Mouse (Mus musculus): ENCODE results near the gene Tmem175. TPM values are rescaled to one million over a fixed set of nuclear protein-coding genes. Genes with fewer than 3 reads are reported as not detected.
"Not testable (repeated sequence)": the region's sequence is repeated elsewhere in the genome, so short reads cannot be mapped to it uniquely, and the experiment has no call there.

Gene Tmem175
- polyA plus RNA-seq (2015; fragmentation: Nextera tagmentation; extraction: Ambion mirVana) = 26.9 and 28.3 TPM in 2 replicates

DNA sequence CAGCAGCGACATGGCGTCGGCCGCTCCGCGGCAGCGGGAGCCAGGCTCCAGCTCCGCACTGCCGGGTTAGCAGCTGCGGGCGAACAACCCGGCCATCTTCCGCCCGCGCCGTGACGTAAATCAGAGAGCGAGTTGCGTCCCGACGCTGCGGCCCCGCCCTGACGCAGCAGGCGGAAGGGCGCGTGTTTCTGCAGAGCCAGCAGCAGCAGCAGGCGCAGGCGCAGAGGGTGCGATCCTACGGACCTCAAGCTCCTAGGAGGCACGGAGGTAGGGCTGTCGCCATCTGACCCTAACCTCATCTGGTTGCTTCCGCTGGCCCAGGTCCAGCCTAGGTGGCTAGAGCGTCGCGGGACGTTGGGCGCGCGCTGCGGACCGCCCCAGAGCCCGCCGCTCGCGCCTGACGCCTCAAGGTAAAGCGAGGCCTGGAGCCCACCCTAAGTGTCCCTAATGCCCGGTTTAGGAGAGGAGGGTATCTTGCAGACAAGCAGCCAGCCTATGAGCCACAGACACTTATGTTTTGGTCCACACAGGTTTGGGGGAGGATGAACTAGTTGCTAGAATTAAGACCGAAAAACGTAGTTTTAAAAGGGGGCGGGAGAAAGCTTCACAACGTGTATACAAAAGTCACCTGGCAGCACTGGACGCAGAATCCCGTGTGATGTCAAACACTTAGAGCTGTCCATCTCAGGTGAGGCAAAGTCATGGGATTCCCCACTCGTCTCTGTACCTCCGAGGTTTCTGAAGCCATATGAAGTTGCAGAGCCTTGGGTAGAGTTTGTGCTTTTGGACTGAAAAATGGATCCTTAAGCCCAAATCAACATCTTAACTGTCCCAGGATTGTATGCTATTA lies at the start of gene Tmem175, which contains the start of gene Gak:
Tmem175 (plus strand) TSS at position 137 of the 850 bp plus-strand sequence.
Gak (minus strand) TSS at position 122 of the 850 bp plus-strand sequence.
- WGBS = under 1% methylated on average over 58 of the region's 58 CpGs

DNA sequence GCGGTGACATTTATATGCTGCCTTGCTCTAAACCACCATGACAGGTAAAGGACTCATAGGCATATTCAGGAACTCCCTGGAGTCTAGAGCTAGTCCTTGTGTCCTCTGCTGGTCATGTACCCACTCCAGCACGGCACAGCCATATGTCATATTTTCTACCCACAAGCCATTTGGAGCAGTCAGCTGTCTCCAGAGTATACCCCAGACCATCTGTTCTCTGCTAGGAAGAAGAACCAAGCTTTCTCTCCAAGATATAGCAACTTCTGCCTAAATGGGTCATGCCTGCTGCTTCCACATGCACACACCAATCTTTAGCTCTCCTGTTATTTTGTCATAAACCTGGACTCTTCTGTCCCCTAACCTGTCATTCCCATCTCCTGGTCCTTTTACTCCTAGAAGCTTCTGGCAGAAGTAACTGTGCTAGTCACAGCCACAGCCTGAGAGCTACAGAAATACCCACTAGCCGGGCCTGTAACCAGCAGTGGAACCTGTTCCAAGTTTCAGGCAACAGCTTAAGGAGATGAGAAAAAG lies 48.1 kb upstream of the Tmem175 start:
- Histone ChIP-seq H3K36me3 (peaks cover 88% of the 10 kb centered on the region), H3K9me3 (no peaks in the 10 kb centered on the region), H3K9ac (no peak overlapping the region), H3K4me1 (no peaks in the 10 kb centered on the region), H3K27me3 (no peaks in the 10 kb centered on the region), H3K27ac (no peak overlapping the region), H3K4me2 (replicated peaks) (no peak overlapping the region), H3K4me3 (no peak overlapping the region)
- no peak for ATAC-seq (ENCODE audit: low FRiP score, low read depth)
- 95% methylated on average over 3 of the region's 3 CpGs for WGBS

More for the DNA sequence above, at the start of gene Tmem175, which contains the start of gene Gak:
- Histone ChIP-seq H3K4me2 (replicated peaks) (peak within 1 kb of the TSS; percentile 96), H3K4me3 (peak within 1 kb of the TSS; percentile 91), H3K4me1 (peaks cover 28% of the 10 kb centered on the region), H3K9ac (peak within 1 kb of the TSS; percentile 96), H3K9me3 (no peaks in the 10 kb centered on the region), H3K36me3 (no peaks in the 10 kb centered on the region), H3K27me3 (no peaks in the 10 kb centered on the region), H3K27ac (peak within 1 kb of the TSS; percentile 84)
- ATAC-seq (ENCODE audit: low FRiP score, low read depth) = peak; percentile 97

DNA sequence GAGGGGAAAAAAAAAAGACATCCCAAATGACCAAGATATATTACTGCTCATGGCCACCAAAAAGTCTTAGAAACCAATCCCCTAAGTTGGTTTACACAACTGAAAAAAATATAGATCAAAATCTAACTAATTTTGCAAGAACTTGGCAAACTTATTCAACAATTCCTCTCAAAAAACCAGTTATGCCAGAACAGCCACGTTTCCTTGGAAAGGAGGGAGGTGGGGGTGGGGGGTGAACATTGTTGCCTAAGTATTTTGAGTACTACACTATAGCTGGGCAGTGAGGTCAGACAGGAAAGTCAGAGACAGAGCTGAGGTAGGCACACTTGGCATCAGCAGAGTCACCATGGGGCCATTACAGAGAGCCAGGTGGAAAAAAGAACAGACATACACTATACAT lies 29.6 kb upstream of the Tmem175 start:
- Histone ChIP-seq H3K4me3 (no peak overlapping the region), H3K27me3 (no peaks in the 10 kb centered on the region), H3K4me2 (replicated peaks) (no peak overlapping the region), H3K9me3 (no peaks in the 10 kb centered on the region), H3K27ac (no peak overlapping the region), H3K9ac (no peak overlapping the region), H3K36me3 (peaks cover 96% of the 10 kb centered on the region), H3K4me1 (no peaks in the 10 kb centered on the region)
- ATAC-seq (ENCODE audit: low FRiP score, low read depth) = no peak
- 83% methylated on average over 1 of the region's 1 CpGs for WGBS

DNA sequence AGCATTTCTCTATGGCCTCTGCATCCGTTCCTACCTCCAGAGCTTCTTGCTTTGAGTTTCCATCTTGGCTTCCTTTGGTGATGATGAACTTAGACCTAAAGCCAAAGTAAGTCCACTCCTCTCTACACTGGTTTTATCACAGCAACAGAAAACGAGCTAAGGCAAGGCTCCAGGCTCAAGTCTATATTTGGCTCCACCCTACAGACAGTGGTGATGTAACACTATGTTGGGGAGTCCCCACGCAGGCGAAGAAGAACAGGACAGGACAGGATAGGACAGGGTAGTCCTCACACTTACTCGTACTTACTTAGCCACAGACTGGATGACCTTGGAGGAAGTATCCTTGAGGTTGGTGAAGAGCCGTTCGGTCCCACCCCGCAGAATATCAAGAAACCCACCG lies 27.0 kb upstream of the Tmem175 start:
- H3K27ac ChIP-seq = no peak overlapping the region
- 93% methylated on average over 9 of the region's 9 CpGs for WGBS
- no peaks in the 10 kb centered on the region for H3K27me3 ChIP-seq
- no peak for ATAC-seq (ENCODE audit: low FRiP score, low read depth)
- H3K4me3 ChIP-seq = no peak overlapping the region
- H3K9ac ChIP-seq = no peak overlapping the region
- peaks cover 96% of the 10 kb centered on the region for H3K36me3 ChIP-seq
- H3K4me1 ChIP-seq = no peaks in the 10 kb centered on the region
- no peak overlapping the region for H3K4me2 ChIP-seq (replicated peaks)
- H3K9me3 ChIP-seq = no peaks in the 10 kb centered on the region

DNA sequence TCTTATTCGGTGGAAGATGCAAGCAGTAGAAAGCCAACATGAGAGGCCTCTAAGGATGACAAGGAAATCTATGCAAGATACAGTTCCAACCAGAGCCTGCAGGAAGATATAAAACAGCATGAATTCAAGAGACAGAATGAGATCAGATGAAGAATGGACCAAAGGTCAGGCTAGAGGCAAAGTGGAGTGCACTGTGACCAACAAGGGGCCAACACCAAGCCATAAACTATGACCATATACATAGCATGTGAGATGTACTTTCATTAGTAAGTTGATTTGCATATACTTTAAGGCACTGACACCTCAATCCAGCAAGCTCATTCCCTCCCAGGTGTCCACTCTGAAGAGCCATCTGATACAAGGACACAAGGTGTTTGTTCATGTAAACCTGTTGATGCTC lies 19.1 kb upstream of the Tmem175 start:
- no peak overlapping the region for H3K9ac ChIP-seq
- no peak overlapping the region for H3K4me2 ChIP-seq (replicated peaks)
- H3K9me3 ChIP-seq = no peaks in the 10 kb centered on the region
- H3K4me1 ChIP-seq = no peaks in the 10 kb centered on the region
- H3K4me3 ChIP-seq = no peak overlapping the region
- H3K27ac ChIP-seq = no peak overlapping the region
- no peak for ATAC-seq (ENCODE audit: low FRiP score, low read depth)
- WGBS = 91% methylated on average over 1 of the region's 1 CpGs
- H3K27me3 ChIP-seq = no peaks in the 10 kb centered on the region
- peaks cover 95% of the 10 kb centered on the region for H3K36me3 ChIP-seq

DNA sequence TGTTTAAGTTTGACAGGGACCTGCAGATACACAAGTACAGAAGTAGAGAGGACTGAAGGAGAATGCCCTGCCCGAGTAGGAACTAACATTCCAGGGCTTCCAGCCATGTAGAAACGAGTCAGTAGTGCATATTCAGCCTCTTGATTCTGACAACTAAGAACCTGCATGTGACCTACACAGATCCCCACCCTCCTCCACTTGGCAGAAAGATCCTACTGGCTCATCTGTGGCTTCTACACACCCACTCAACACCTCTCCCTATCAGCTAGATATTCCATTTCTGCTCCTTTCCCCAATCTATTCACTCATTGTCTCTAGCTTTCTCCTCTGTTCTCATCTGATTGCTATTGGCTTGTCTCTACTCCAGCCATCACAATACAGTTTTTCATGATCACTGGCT lies 7.7 kb upstream of the Tmem175 start:
- H3K27me3 ChIP-seq = no peaks in the 10 kb centered on the region
- no peak overlapping the region for H3K27ac ChIP-seq
- H3K9me3 ChIP-seq = no peaks in the 10 kb centered on the region
- H3K36me3 ChIP-seq = peaks cover 69% of the 10 kb centered on the region
- H3K4me3 ChIP-seq = no peak overlapping the region
- H3K4me1 ChIP-seq = no peaks in the 10 kb centered on the region; the same call in 1 of the 2 replicates
- WGBS = 71% methylated on average over 2 of the region's 2 CpGs
- H3K4me2 ChIP-seq (replicated peaks) = no peak overlapping the region
- ATAC-seq (ENCODE audit: low FRiP score, low read depth) = no peak
- no peak overlapping the region for H3K9ac ChIP-seq

DNA sequence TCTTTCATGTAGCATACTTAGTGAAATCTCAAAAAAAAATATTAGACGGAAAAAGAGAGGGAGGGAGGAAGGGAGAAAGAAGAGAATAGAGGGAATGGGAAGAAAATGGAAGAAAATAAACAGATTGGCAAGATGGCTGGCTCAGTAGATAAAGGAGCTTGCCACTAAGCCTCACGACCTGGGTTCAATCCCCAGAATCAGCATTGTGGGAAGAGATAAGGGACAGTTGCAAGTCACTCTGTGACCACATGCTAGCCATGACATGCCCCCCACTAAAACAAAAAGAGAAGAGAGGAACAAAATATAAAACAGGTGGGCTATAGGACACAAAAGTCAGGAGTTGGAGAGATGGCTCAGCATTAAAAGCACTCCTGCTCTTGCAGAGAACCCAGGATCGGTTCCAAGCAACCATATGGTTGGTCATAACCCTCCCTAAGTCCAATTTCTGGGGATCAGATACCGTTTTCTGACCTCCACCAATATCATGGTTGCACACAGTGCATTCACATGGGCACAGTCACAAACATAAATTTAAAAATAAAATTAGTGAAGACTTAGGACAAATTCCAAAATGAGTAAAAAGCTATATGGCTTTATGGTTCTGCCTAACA lies 3.4 kb upstream of the Tmem175 start:
- WGBS = 88% methylated on average over 4 of the region's 4 CpGs

DNA sequence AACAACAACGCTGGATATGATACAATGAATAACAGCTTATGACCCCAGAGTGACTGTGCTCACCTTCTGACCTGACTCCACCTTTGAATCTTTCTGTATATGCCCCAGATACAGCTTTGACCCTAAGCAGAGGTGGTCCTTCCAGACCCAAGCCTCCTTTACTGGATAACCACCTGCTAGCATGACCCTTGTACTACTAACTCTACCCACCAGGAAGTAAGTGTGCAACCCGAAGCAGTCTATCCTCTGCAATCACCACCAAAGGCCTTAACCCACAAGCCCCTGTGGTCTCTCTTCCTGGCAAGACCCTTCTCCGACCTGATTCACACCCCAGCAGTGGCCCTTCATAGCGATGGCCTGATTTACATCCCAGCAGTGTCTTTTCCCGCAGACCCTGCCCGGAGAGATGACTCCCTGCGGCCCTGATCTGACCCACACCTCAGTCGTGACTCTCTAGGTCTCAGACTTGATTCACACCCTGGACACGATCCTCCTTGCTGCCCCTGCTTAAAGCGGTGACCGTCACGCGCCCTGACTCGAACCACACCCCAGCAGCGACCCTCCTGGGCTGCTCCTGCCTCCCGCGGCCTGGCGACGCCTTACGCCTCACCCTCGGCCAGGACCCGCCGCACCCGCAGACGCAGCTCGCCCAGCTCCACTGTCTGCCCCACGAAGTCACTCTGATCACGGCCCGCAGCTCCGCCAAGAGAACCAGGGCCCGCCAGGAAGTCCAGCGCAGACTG lies 508 bp upstream of the Tmem175 start:
- peak; percentile 88 for ATAC-seq (ENCODE audit: low FRiP score, low read depth)
- Histone ChIP-seq H3K4me2 (replicated peaks) (peak overlapping the region; percentile 96), H3K9me3 (no peaks in the 10 kb centered on the region), H3K4me1 (peaks cover 28% of the 10 kb centered on the region), H3K9ac (peak overlapping the region; percentile 96), H3K27me3 (no peaks in the 10 kb centered on the region), H3K36me3 (peaks cover 7% of the 10 kb centered on the region), H3K27ac (peak overlapping the region; percentile 84), H3K4me3 (peak overlapping the region; percentile 91)
- whole genome bisulfite sequencing = 2% methylated on average over 32 of the region's 32 CpGs

More for the DNA sequence above, 3.4 kb upstream of the Tmem175 start:
- no peaks in the 10 kb centered on the region for H3K9me3 ChIP-seq
- peaks cover 28% of the 10 kb centered on the region for H3K4me1 ChIP-seq
- H3K27ac ChIP-seq = no peak overlapping the region
- no peaks in the 10 kb centered on the region for H3K27me3 ChIP-seq
- H3K9ac ChIP-seq = no peak overlapping the region
- no peak overlapping the region for H3K4me2 ChIP-seq (replicated peaks)
- H3K4me3 ChIP-seq = no peak overlapping the region
- peaks cover 34% of the 10 kb centered on the region for H3K36me3 ChIP-seq
- ATAC-seq (ENCODE audit: low FRiP score, low read depth) = no peak

DNA sequence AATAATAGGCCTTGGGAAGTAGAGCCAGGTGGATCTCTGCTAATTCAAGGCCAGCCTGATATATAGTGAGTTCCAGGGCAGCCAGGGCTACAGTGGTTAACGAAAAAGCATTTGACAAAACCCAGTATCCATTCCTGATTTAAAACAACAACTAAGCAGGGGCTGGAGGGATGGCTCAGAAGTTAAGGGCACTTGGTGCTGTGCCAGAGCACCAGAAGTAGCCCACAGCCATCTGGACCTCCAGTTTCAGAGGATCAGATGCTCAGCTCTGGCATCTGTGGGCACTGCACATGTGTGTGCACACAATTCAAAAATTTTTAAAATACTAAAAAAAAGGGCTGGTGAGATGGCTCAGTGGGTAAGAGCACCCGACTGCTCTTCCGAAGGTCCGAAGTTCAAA lies 4.1 kb downstream of the Tmem175 start:
- WGBS = 90% methylated on average over 4 of the region's 4 CpGs
- no peak overlapping the region for H3K4me2 ChIP-seq (replicated peaks)
- H3K4me1 ChIP-seq = peaks cover 10% of the 10 kb centered on the region
- no peak overlapping the region for H3K9ac ChIP-seq
- H3K27me3 ChIP-seq = no peaks in the 10 kb centered on the region
- no peaks in the 10 kb centered on the region for H3K9me3 ChIP-seq
- peaks cover 6% of the 10 kb centered on the region; the same call in 1 of the 2 replicates for H3K36me3 ChIP-seq
- ATAC-seq (ENCODE audit: low FRiP score, low read depth) = no peak
- no peak overlapping the region for H3K27ac ChIP-seq
- no peak overlapping the region for H3K4me3 ChIP-seq

DNA sequence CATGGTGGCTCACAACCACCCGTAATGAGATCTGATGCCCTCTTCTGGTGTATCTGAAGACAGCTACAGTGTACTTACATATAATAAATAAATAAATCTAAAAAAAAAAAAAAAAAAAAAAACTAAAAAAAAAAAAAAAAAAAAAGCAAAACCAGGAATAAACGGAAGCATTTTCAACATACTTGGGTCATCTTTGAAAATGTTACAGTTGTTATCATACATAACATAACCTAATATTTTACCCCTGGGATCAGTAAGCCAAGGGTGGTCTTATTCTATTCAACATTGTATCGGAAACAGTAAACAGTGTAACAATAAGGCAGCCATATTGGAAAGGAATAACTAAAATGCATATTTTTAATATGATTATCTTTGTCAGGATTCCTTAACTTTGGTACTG lies 4.5 kb downstream of the Tmem175 start:
- not testable (repeated sequence) for H3K9me3 ChIP-seq; H3K4me3 ChIP-seq; H3K9ac ChIP-seq; H3K36me3 ChIP-seq; ATAC-seq (ENCODE audit: low FRiP score, low read depth); H3K27ac ChIP-seq; H3K4me1 ChIP-seq; H3K27me3 ChIP-seq; H3K4me2 ChIP-seq (replicated peaks)
- 93% methylated on average over 2 of the region's 3 CpGs for WGBS

DNA sequence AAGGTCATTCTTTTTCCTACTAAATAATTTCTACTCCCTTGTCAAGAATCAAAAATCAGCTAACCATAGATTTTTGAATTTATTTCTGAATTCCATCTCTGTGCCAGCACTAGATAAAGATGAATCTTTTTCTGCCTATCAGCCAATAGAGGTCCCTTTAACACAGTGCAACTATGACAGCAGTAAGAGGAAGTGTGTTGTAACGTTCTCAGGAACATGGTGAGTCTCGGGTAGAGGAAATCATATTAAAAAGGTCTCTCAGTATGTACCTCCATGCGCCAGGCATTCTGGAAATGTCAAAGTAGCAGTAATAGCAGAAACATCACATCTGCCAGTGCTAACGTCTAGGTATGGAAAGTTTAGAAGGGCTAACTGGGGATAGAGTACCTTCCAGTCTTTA lies 6.6 kb downstream of the Tmem175 start:
- ATAC-seq (ENCODE audit: low FRiP score, low read depth) = no peak

DNA sequence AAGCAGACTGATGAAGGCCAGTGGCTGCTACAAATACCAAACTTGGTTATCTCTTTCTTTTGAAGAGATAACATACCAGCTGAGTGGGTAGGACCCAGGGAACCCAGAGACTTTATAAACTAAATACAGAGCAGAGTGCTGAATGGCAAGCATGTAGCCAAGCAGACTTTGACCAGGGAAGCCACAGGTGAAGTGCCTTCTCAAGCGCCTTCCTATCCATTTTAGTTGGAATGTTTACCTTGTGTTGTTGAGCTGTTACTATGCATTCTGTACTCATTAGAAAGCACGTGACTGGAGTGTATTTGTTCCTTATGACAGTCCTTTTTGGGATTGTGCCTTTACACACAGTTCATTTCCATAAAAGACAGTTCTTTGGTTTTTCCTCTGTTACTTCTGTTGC lies 14.1 kb downstream of the Tmem175 start:
- Histone ChIP-seq H3K4me2 (replicated peaks) (no peak overlapping the region), H3K4me3 (no peak overlapping the region), H3K27ac (no peak overlapping the region), H3K4me1 (no peaks in the 10 kb centered on the region), H3K9me3 (no peaks in the 10 kb centered on the region), H3K36me3 (peaks cover 72% of the 10 kb centered on the region), H3K27me3 (no peaks in the 10 kb centered on the region), H3K9ac (no peak overlapping the region)
- ATAC-seq (ENCODE audit: low FRiP score, low read depth) = no peak
- WGBS = 79% methylated on average over 2 of the region's 2 CpGs

More for the DNA sequence above, 6.6 kb downstream of the Tmem175 start:
- Histone ChIP-seq H3K9me3 (no peaks in the 10 kb centered on the region), H3K27ac (no peak overlapping the region), H3K9ac (no peak overlapping the region), H3K4me3 (no peak overlapping the region), H3K36me3 (peaks cover 17% of the 10 kb centered on the region), H3K4me1 (no peaks in the 10 kb centered on the region), H3K4me2 (replicated peaks) (no peak overlapping the region), H3K27me3 (no peaks in the 10 kb centered on the region)
- WGBS = 74% methylated on average over 4 of the region's 4 CpGs

All from limb, embryonic 13.5 days (tissue).